Comparison of ENCODE assay signal across 9 mouse cellular contexts in genomic region chr8:4226323-4226722, GRCm38 (mm10). TPM values are rescaled to one million over a fixed set of nuclear protein-coding genes. Genes with fewer than 3 reads are reported as not detected.
A peak's percentile ranks its signal among the peaks of the same experiment; 100 is the strongest.
DNase-seq lines count a peak whose midpoint lies in the region; ATAC-seq lines count a peak whose summit lies in the region.
"Had no signal": no experiment of that assay in that cellular context is flagged by ENCODE, and none has a peak within 500 bp of the region (broad histone marks: within the 10 kb centered on the region; RNA-seq: fewer than 3 reads in every experiment).

No protein-coding gene starts in this region.

- WGBS in neural tube, embryonic 11.5 days, result 25% methylated on average over 4 of the region's 4 CpGs
- 22% methylated on average over 4 of the region's 4 CpGs for WGBS in liver, embryonic 13.5 days (ENCODE audit: insufficient replicate concordance)
- 29% methylated on average over 4 of the region's 4 CpGs for WGBS in stomach, embryonic 16.5 days

- peak overlapping the region; percentile 6; the same call in 1 of the 2 replicates for H3K4me2 ChIP-seq in neural tube, embryonic 11.5 days (ENCODE audit: low read depth)
- peak overlapping the region; percentile 48 for H3K4me2 ChIP-seq in liver, embryonic 13.5 days
- H3K4me2 ChIP-seq in stomach, embryonic 16.5 days (ENCODE audit: low read depth, low read length), result peak overlapping the region; percentile 62

- no peak overlapping the region for H3K27ac ChIP-seq in neural tube, embryonic 11.5 days (ENCODE audit: low read depth, low read length)
- H3K27ac ChIP-seq in liver, embryonic 13.5 days, result no peak overlapping the region
- H3K27ac ChIP-seq in stomach, embryonic 16.5 days (ENCODE audit: low read length), result no peak overlapping the region

- no peak for ATAC-seq in erythroblast, adult 5-6 weeks (replicated peaks; ENCODE audit: low FRiP score, poor library complexity, severe bottlenecking)
- no peak for ATAC-seq in neural tube, embryonic 11.5 days (ENCODE audit: insufficient read depth, low FRiP score, low TSS enrichment)
- ATAC-seq in liver, embryonic 13.5 days (ENCODE audit: low read depth), result peak; percentile 11; the same call in 1 of the 2 replicates
- peak; percentile 16; the same call in 1 of the 2 replicates for ATAC-seq in stomach, embryonic 16.5 days (ENCODE audit: insufficient read depth, low FRiP score)

- H3K27me3 ChIP-seq in erythroblast, embryonic 14.5 days (ENCODE audit: control insufficient read depth), result peaks cover 68% of the 10 kb centered on the region
- peaks cover 16% of the 10 kb centered on the region for H3K27me3 ChIP-seq in neural tube, embryonic 11.5 days (ENCODE audit: control insufficient read depth, insufficient read depth, low read length)
- H3K27me3 ChIP-seq in liver, embryonic 13.5 days, result peaks cover 60% of the 10 kb centered on the region
- peaks cover 6% of the 10 kb centered on the region; the same call in 1 of the 2 replicates for H3K27me3 ChIP-seq in stomach, embryonic 16.5 days (ENCODE audit: control insufficient read depth, insufficient read depth, low read length)

- H3K9me3 ChIP-seq in erythroblast, embryonic 14.5 days (ENCODE audit: control insufficient read depth, low read length), result no peaks in the 10 kb centered on the region
- H3K9me3 ChIP-seq in neural tube, embryonic 11.5 days (ENCODE audit: control insufficient read depth, low read length), result no peaks in the 10 kb centered on the region
- H3K9me3 ChIP-seq in liver, embryonic 13.5 days (replicated peaks), result no peaks in the 10 kb centered on the region
- H3K9me3 ChIP-seq in stomach, embryonic 16.5 days (replicated peaks; ENCODE audit: control insufficient read depth, low read length), result no peaks in the 10 kb centered on the region

- DNase-seq in neural tube, embryonic 11.5 days (ENCODE audit: low spot score), result no peak
- no peak for DNase-seq in neural tube, embryonic 10.5 days (ENCODE audit: extremely low spot score, low spot score)
- no peak for DNase-seq in liver, embryonic 13.5 days
- DNase-seq in layer of hippocampus, adult 9-11 months, result no peak
- no peak for DNase-seq in right cerebral cortex, adult 2 months (ENCODE audit: low spot score in 2 of 2)
- DNase-seq: thymus, adult 2 months had no signal

- no peak overlapping the region for H3K9ac ChIP-seq in neural tube, embryonic 11.5 days (ENCODE audit: low read length)
- no peak overlapping the region for H3K9ac ChIP-seq in liver, embryonic 13.5 days
- peak overlapping the region; percentile 75 for H3K9ac ChIP-seq in stomach, embryonic 16.5 days (ENCODE audit: low read length)

- H3K36me3 ChIP-seq in erythroblast, embryonic 14.5 days (ENCODE audit: control insufficient read depth), result no peaks in the 10 kb centered on the region
- no peaks in the 10 kb centered on the region for H3K36me3 ChIP-seq in neural tube, embryonic 11.5 days (ENCODE audit: control insufficient read depth, insufficient read depth, low read length)
- H3K36me3 ChIP-seq in liver, embryonic 13.5 days, result no peaks in the 10 kb centered on the region
- H3K36me3 ChIP-seq in stomach, embryonic 16.5 days (ENCODE audit: control insufficient read depth, insufficient read depth, low read length), result no peaks in the 10 kb centered on the region

- H3K4me3 ChIP-seq in erythroblast, embryonic 14.5 days (replicated peaks), result peak overlapping the region; percentile 35
- H3K4me3 ChIP-seq in neural tube, embryonic 11.5 days (ENCODE audit: low read depth, low read length), result no peak overlapping the region
- H3K4me3 ChIP-seq in liver, embryonic 13.5 days (replicated peaks), result peak overlapping the region; percentile 36
- H3K4me3 ChIP-seq in stomach, embryonic 16.5 days (replicated peaks; ENCODE audit: low read length), result peak overlapping the region; percentile 51

- H3K4me1 ChIP-seq in erythroblast, embryonic 14.5 days (ENCODE audit: control insufficient read depth), result peaks cover 24% of the 10 kb centered on the region
- H3K4me1 ChIP-seq in neural tube, embryonic 11.5 days (ENCODE audit: control insufficient read depth, insufficient read depth, low read length), result peaks cover 3% of the 10 kb centered on the region; the same call in 1 of the 2 replicates
- peaks cover 20% of the 10 kb centered on the region for H3K4me1 ChIP-seq in liver, embryonic 13.5 days (replicated peaks)
- 0 out of 2 replicates have a peak, but pooled peaks cover 4% of the 10 kb centered on the region for H3K4me1 ChIP-seq in stomach, embryonic 16.5 days (ENCODE audit: control insufficient read depth, insufficient read depth, low read length)

RNA-seq across cellular contexts. Expression of gene Lrrc8e, which starts 0.3 kb away (rescaled TPM):
- 0.02 TPM in 1 of 2 replicates, not detected in the other for polyA plus RNA-seq in erythroblast, embryonic 14.5 days (2012)
- not detected in 2 replicates for total RNA-seq in erythroblast, adult 5-6 weeks (2015; ENCODE audit: low replicate concordance)
- total RNA-seq in erythroblast, adult 5-6 weeks (2017; ENCODE audit: low replicate concordance), result not detected in 2 replicates
- polyA plus RNA-seq in neural tube, embryonic 11.5 days (2014; fragmentation: Nextera tagmentation; extraction: Ambion mirVana), result 0.05 TPM in 1 of 2 replicates, not detected in the other
- 0.09 and 0.13 TPM in 2 replicates for polyA plus RNA-seq in liver, embryonic 13.5 days (2015; fragmentation: Nextera tagmentation; extraction: Ambion mirVana)
- 6.1 and 9.2 TPM in 2 replicates for polyA plus RNA-seq in stomach, embryonic 16.5 days (2015; fragmentation: Nextera tagmentation; extraction: Ambion mirVana)

RNA-seq across cellular contexts. Expression of gene Prr36, which starts 9.1 kb away (rescaled TPM):
- not detected in 2 replicates for polyA plus RNA-seq in erythroblast, embryonic 14.5 days (2012)
- not detected in 2 replicates for total RNA-seq in erythroblast, adult 5-6 weeks (2015; ENCODE audit: low replicate concordance)
- 0.09 TPM in 1 of 2 replicates, not detected in the other for total RNA-seq in erythroblast, adult 5-6 weeks (2017; ENCODE audit: low replicate concordance)
- polyA plus RNA-seq in neural tube, embryonic 11.5 days (2014; fragmentation: Nextera tagmentation; extraction: Ambion mirVana), result 30.6 and 34.6 TPM in 2 replicates
- polyA plus RNA-seq in liver, embryonic 13.5 days (2015; fragmentation: Nextera tagmentation; extraction: Ambion mirVana), result 0.24 and 0.46 TPM in 2 replicates
- 2.4 and 2.7 TPM in 2 replicates for polyA plus RNA-seq in stomach, embryonic 16.5 days (2015; fragmentation: Nextera tagmentation; extraction: Ambion mirVana)

RNA-seq across cellular contexts. Expression of gene Map2k7, which starts 12.2 kb away (rescaled TPM):
- 9.1 and 9.9 TPM in 2 replicates for polyA plus RNA-seq in erythroblast, embryonic 14.5 days (2012)
- total RNA-seq in erythroblast, adult 5-6 weeks (2015; ENCODE audit: low replicate concordance), result 16.3 and 22.4 TPM in 2 replicates
- total RNA-seq in erythroblast, adult 5-6 weeks (2017; ENCODE audit: low replicate concordance), result 6.6 and 8.6 TPM in 2 replicates
- 23.0 and 23.4 TPM in 2 replicates for polyA plus RNA-seq in neural tube, embryonic 11.5 days (2014; fragmentation: Nextera tagmentation; extraction: Ambion mirVana)
- polyA plus RNA-seq in liver, embryonic 13.5 days (2015; fragmentation: Nextera tagmentation; extraction: Ambion mirVana), result 10.6 and 11.2 TPM in 2 replicates
- polyA plus RNA-seq in stomach, embryonic 16.5 days (2015; fragmentation: Nextera tagmentation; extraction: Ambion mirVana), result 19.8 and 23.8 TPM in 2 replicates

RNA-seq across cellular contexts. Expression of gene Gm49320, which starts 12.3 kb away (rescaled TPM):
- polyA plus RNA-seq in erythroblast, embryonic 14.5 days (2012), result 0.25 and 0.38 TPM in 2 replicates
- 0.84 TPM in 1 of 2 replicates, not detected in the other for total RNA-seq in erythroblast, adult 5-6 weeks (2015; ENCODE audit: low replicate concordance)
- not detected in 2 replicates for total RNA-seq in erythroblast, adult 5-6 weeks (2017; ENCODE audit: low replicate concordance)
- polyA plus RNA-seq in neural tube, embryonic 11.5 days (2014; fragmentation: Nextera tagmentation; extraction: Ambion mirVana), result 0.43 and 0.70 TPM in 2 replicates
- polyA plus RNA-seq in liver, embryonic 13.5 days (2015; fragmentation: Nextera tagmentation; extraction: Ambion mirVana), result 0.19 and 0.23 TPM in 2 replicates
- 0.79 TPM in 2 replicates for polyA plus RNA-seq in stomach, embryonic 16.5 days (2015; fragmentation: Nextera tagmentation; extraction: Ambion mirVana)

RNA-seq across cellular contexts. Expression of gene Tgfbr3l, which starts 21.7 kb away (rescaled TPM):
- 1.1 and 1.3 TPM in 2 replicates for polyA plus RNA-seq in erythroblast, embryonic 14.5 days (2012)
- total RNA-seq in erythroblast, adult 5-6 weeks (2015; ENCODE audit: low replicate concordance), result 6.1 TPM in 1 of 2 replicates, not detected in the other
- total RNA-seq in erythroblast, adult 5-6 weeks (2017; ENCODE audit: low replicate concordance), result 0.43 TPM in 1 of 2 replicates, not detected in the other
- polyA plus RNA-seq in neural tube, embryonic 11.5 days (2014; fragmentation: Nextera tagmentation; extraction: Ambion mirVana), result 2.1 and 2.3 TPM in 2 replicates
- polyA plus RNA-seq in liver, embryonic 13.5 days (2015; fragmentation: Nextera tagmentation; extraction: Ambion mirVana), result 0.61 and 0.66 TPM in 2 replicates
- 3.0 and 4.9 TPM in 2 replicates for polyA plus RNA-seq in stomach, embryonic 16.5 days (2015; fragmentation: Nextera tagmentation; extraction: Ambion mirVana)

Comparison
In these comparisons a context has a peak if more than half of its experiments do, and no peak if none do; other contexts are left out.
1. ATAC-seq: peak in liver, embryonic 13.5 days (single experiment) and stomach, embryonic 16.5 days (single experiment); none in erythroblast, adult 5-6 weeks (single experiment) and neural tube, embryonic 11.5 days (single experiment).
2. H3K4me2 ChIP-seq: peak in every context shown above with its lines; median percentile 62 in stomach, embryonic 16.5 days; 48 in liver, embryonic 13.5 days; 6 in neural tube, embryonic 11.5 days.